Mouse (Mus musculus): ENCODE data around the gene Olfr855.
A peak's percentile ranks its signal among the peaks of the same experiment; 100 is the strongest.

The Olfr855 gene

GRCm38 (mm10) chr9:19582317-19582716 lies at the start of gene Olfr855:
TSS of gene Olfr855 (plus strand) at chr9:19582617.
- no peak for DNase-seq (ENCODE audit: low spot score)

- DNase-seq (ENCODE audit: low spot score) = no peak
Observed at GRCm38 (mm10) chr9:19540976-19541375, 41.4 kb upstream of the Olfr855 start, which contains the start of gene Olfr853. TSS of gene Olfr853 (minus strand) at chr9:19541076.

GRCm38 (mm10) chr9:19567282-19567681 lies 15.1 kb upstream of the Olfr855 start, which contains the start of gene Olfr854:
TSS of gene Olfr854 (minus strand) at chr9:19567382.
- no peak for DNase-seq (ENCODE audit: low spot score)

- DNase-seq (ENCODE audit: low spot score) = no peak
Observed at GRCm38 (mm10) chr9:19621297-19621696, 38.9 kb downstream of the Olfr855 start.

- peak; percentile 20 for DNase-seq (ENCODE audit: low spot score)
Observed at GRCm38 (mm10) chr9:19621843-19622822, 39.7 kb downstream of the Olfr855 start, which contains the start of gene Zfp317. TSS of gene Zfp317 (plus strand) at chr9:19622102.

GRCm38 (mm10) chr9:19629574-19629973 lies 47.2 kb downstream of the Olfr855 start:
- no peak for DNase-seq (ENCODE audit: low spot score)

All from urinary bladder, postnatal 10 days (tissue).